Mouse (Mus musculus) heart, postnatal 25 days (tissue): ENCODE results near the gene Lcn9. TPM values are rescaled to one million over a fixed set of nuclear protein-coding genes. Genes with fewer than 3 reads are reported as not detected.

Source experiments
- DNase-seq: peaks from one replicate; pipeline ENCODE4 v3.0.0; 2022; ENCODE audit warnings: low spot score
- intact Hi-C: fragments of 180-260 bp; cut with DNase I; formaldehyde crosslinking; loops from one replicate; pipeline ENCODE4 v1.15.1; 2025
- total RNA-seq, 2 experiments: library from RNA; stranded (reverse); gene quantifications; 2 replicates each; pipeline ENCODE4 v1.2.3; 2021

Lcn9 gene
- total RNA-seq, 2 experiments from 2014 or later, result not detected

GRCm38 (mm10) chr2:25844097-25844496 is 21.1 kb downstream of the Lcn9 start:
- DNase-seq, result no peak
- intact Hi-C loops, result loop anchor here (5.0 kb wide), 1 partner anchor 298 kb away; no protein-coding TSS in a partner anchor

DNA sequence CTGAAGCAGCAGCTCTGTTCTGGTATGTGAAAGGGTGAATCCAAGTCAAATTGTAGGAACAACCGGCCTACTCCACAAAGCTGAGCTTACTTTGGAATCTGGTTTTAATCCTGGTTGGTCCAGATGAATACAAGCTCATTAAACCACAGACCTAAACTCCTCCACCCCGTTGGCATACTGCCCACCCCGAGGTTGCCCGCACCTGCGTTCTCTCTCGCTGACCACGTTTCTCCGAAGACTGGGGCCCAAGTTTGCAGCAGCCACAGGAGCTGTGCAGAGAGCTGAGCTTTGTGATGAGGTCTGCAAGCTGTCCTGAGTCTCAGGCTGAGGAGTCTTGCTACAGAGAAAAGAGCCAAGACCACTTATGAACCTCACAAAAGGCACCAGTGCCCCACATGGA is 23.6 kb downstream of the Lcn9 start:
- DNase-seq, result no peak
- intact Hi-C loops, result no loop called here

DNA sequence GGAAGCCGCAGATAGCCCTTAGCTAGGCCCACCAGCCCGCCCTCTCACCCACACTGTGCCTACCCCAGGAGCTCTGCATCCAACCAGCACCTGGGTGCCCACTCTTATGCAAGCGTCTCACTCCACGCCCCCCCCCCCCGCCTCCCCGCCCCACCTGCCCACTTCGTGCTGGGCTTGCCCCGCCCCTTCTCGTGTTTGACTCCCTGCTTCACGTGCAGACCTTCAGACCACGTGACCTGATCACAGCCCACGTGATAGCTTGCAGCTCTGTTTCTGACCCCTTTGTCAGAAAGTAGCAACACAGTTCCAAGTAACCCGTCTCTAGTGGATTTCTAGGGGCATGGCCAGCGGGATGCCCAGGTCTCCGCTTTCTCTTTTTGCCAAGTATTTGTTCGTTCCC is 24.3 kb downstream of the Lcn9 start, which contains the start of gene Sohlh1:
Gene Sohlh1 (minus strand): TSS at position 23 of the 400 bp plus-strand sequence.
- DNase-seq, result no peak
- intact Hi-C loops, result no loop called here

GRCm38 (mm10) chr2:25850330-25850729 is 27.4 kb downstream of the Lcn9 start:
- intact Hi-C loops, result no loop called here
- DNase-seq, result no peak

DNA sequence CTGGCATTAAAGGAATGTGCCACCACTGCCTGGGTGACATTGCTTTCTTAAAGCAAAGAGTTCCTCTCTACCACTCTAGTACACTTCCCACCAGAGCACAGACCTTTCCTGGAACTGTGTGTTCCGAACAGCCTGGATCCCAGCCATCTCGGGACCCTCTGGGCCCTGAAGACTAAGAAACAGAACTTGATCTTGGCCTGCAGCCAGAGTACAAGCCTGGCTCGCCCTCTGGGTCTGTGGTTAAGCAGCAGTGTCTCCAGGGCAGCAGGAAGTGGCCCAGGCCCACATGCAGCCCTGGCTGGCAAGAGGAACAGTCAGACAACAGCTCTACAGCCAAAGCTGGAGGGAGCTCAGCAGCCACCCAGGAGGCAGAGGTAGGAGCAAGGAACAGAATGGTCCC is 29.7 kb downstream of the Lcn9 start:
- intact Hi-C loops, result no loop called here
- DNase-seq, result peak; percentile 16

DNA sequence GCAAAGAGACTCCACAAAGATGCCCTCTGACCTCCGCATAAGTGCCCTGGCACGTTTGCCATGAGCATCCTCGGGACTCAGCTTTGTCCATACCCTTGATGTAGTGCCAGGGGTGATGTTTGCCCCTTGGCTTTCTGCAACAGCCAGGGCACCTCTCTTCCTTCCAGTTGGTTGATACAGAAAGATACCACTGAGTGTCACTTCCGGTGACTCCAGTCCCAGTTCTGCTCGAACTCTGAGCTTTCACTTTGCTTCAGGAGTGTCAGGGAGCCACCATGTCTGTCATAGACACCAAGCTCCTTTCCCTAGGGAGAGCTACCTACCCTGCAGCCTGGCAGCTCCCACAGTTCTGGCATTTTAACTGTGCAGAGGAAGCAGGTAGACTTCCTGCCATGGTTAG is 31.0 kb downstream of the Lcn9 start:
- no peak for DNase-seq
- intact Hi-C loops, result no loop called here

DNA sequence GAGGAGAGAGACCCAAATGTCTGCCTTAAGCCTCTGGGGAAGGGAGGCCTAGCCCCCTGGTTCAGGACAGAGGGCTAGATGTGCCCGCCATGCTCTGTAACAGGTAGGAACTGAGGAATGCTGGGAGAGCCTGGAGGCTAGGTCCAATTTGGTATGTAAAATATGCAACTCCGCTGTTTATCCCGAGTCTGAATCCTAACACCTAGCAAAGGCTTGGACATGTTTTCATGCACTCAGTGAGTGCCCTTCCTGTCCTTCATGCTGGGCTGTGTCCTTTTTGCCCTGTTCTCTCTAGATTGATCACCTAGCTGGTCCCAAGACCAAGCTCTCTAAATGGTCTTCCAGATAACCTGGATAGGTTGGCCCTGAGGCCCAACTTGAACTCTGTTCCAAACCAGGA is 36.9 kb downstream of the Lcn9 start:
- no peak for DNase-seq
- intact Hi-C loops, result no loop called here

- intact Hi-C loops, result no loop called here
These were observed 39.1 kb downstream of the Lcn9 start for GRCm38 (mm10) chr2:25862038-25862437.

DNA sequence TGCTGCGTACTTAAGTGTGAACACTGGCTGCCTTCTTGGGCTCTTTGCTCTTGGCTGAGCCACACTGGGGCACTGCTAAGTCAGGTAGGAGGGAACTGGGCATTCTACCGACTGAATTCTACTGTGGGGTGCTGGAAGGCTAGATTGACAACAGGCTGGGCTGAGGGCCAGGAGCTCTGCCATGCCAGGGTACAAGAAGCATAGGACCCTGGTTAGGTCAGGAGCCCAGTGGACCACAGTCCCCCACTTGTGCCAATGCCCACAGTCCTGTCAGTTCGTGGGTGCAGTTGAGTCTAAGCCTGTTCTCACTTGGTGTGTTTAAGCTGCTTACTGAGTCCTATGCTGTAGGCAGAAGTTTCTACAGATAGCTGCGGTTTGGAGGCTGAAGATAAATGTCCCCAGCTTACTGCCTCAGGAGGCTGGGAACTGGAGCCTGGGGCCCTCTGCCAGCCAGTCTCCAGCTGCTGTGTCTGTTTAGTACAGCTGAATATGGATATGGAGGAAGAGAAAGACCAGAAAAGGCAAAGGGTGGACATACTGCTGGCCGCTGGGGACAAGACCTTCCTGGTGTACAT is 39.8 kb downstream of the Lcn9 start:
- intact Hi-C loops, result no loop called here
- no peak for DNase-seq

More at GRCm38 (mm10) chr2:25862038-25862437, 39.1 kb downstream of the Lcn9 start:
- no peak for DNase-seq

DNA sequence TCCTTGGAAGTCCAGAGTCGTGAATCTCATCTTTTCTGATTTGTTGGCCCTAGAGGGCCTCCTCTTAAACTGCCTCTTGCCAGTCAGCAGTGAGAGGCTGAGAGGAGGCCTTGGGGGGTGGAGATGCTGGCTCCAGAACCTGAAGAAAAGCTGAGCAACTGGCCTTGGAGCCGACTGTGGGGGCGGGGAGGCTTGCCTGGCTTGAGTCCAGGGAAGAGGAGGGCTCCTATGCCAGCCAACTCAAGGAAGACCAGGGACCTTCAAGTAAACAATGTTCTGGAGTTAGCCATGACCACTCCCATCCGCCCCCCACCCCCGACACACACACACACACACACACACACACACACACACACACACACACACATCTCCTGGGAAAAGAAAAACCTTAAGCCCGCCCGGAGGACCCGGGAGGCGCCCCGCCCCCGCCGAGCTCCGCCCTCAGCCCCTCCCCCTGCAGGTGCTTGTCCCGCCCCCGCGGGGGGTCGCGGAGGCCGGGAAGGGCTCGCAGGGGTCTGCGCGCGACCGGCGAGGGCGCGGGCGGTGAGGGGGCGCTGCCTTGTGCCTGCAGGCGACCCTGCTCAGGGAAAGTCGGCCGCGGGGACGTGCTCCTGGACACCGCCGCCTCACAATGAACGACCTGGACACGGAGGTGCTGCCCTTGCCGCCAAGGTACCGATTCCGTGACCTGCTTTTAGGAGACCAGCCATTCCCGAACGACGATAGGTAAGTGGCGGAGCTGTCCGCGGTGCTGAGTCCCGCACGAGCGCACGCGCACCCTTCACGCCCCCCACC is 40.6 kb downstream of the Lcn9 start, which contains the start of gene Kcnt1:
Gene Kcnt1 (plus strand): TSS at position 398 of the 795 bp plus-strand sequence.
- DNase-seq, result no peak
- intact Hi-C loops, result no loop called here

GRCm38 (mm10) chr2:25864230-25864629 is 41.3 kb downstream of the Lcn9 start:
- no peak for DNase-seq
- intact Hi-C loops, result no loop called here

- intact Hi-C loops, result no loop called here
- DNase-seq, result no peak
These were observed 42.5 kb downstream of the Lcn9 start for GRCm38 (mm10) chr2:25865412-25865811.

- intact Hi-C loops, result no loop called here
- no peak for DNase-seq
These were observed 43.7 kb downstream of the Lcn9 start for GRCm38 (mm10) chr2:25866656-25867055.

Other genes with a start within 250 kb of the Lcn9 start
- gene Mamdc4, start 248.3 kb upstream of the Lcn9 start, total RNA-seq, result 1 to 10 TPM; 1.3 to 3.2 TPM
- 10 to 100 TPM; 63.0 to 70.0 TPM for gene Phpt1, start 247.9 kb upstream of the Lcn9 start, total RNA-seq
- under 1 TPM; 0.08 to 0.10 TPM for gene Ajm1, start 241.4 kb upstream of the Lcn9 start, total RNA-seq
- gene Rabl6, start 214.6 kb upstream of the Lcn9 start, total RNA-seq, result 10 to 100 TPM; 61.8 to 66.1 TPM
- gene Ccdc183, start 205.5 kb upstream of the Lcn9 start, total RNA-seq, result not detected
- gene Tmem141, start 201.1 kb upstream of the Lcn9 start, total RNA-seq, result 10 to 100 TPM; 27.9 to 31.6 TPM
- gene Fcna, start 195.1 kb upstream of the Lcn9 start, total RNA-seq, result 1 to 10 TPM; 4.8 to 5.8 TPM
- under 1 TPM; 0.73 to 0.99 TPM for gene Lcn8, start 170.0 kb upstream of the Lcn9 start, total RNA-seq
- gene Lcn5, start 165.2 kb upstream of the Lcn9 start, total RNA-seq, result not detected
- not detected for gene Lcn6, start 146.4 kb upstream of the Lcn9 start, total RNA-seq
- not detected for gene Lcn10, start 140.4 kb upstream of the Lcn9 start, total RNA-seq
- not detected for gene Obp2a, start 123.1 kb upstream of the Lcn9 start, total RNA-seq
- 10 to 100 TPM in 1 of 2 experiments, 1 to 10 TPM in 1; 9.7 to 13.7 TPM for gene Bmyc, start 116.4 kb upstream of the Lcn9 start, total RNA-seq
- gene Obp2b, start 86.1 kb upstream of the Lcn9 start, total RNA-seq, result not detected
- not detected for gene Lcn3, start 57.6 kb upstream of the Lcn9 start, total RNA-seq
- not detected for gene Lcn11, start 46.1 kb upstream of the Lcn9 start, total RNA-seq
- gene Gm13539, start 40.9 kb upstream of the Lcn9 start, total RNA-seq, result not detected
- not detected for gene Glt6d1, start 7.3 kb upstream of the Lcn9 start, total RNA-seq
- gene Sohlh1, start 24.1 kb downstream of the Lcn9 start, total RNA-seq, result not detected
- gene Kcnt1, start 40.6 kb downstream of the Lcn9 start, total RNA-seq, result under 1 TPM; 0.25 to 0.36 TPM
- gene Camsap1, start 160.1 kb downstream of the Lcn9 start, total RNA-seq, result 10 to 100 TPM; 34.2 to 36.2 TPM
- gene Ubac1, start 198.6 kb downstream of the Lcn9 start, total RNA-seq, result 10 to 100 TPM; 90.4 to 92.4 TPM